Mouse (Mus musculus) bone marrow, adult 2 months (tissue): ENCODE measurements at regions not wholly inside any gene's neighbourhood (a gene's known extent, or its start where the extent isn't known, plus 50 kb on each side); places are given as distances from the start of the nearest gene placed in this dataset.

Source experiments
- CTCF ChIP-seq: fragments of 200-500 bp; IDR thresholded peaks from 2 replicates; pipeline ENCODE4 v1.5.1; 2011; ENCODE audit warnings: low read length, control low read depth; ENCODE audit not compliant: control insufficient read depth, insufficient read depth
- POLR2A ChIP-seq: fragments of 200-500 bp; IDR thresholded peaks from 2 replicates; pipeline ENCODE4 v1.6.1; 2011; ENCODE audit warnings: low read depth, mild to moderate bottlenecking, control low read depth, low read length, borderline replicate concordance; ENCODE audit not compliant: control insufficient read depth

GRCm38 (mm10) chr3:53992993-53993392, 129.4 kb upstream of the Ufm1 start:
- TF ChIP-seq CTCF = 0 out of 2 replicates have a peak, but pooled peaks have one; percentile 10
- TF ChIP-seq POLR2A = no peak
